Mouse (Mus musculus) limb, embryonic 10.5 days (tissue): Measurements from ENCODE around the gene Sgo2b. TPM values are rescaled to one million over a fixed set of nuclear protein-coding genes. Genes with fewer than 3 reads are reported as not detected.
"Not testable (repeated sequence)": the region's sequence is repeated elsewhere in the genome, so short reads cannot be mapped to it uniquely, and the experiment has no call there.

Source experiments
- DNase-seq: peaks from one replicate; pipeline ENCODE4 v3.0.0-alpha.2; 2017; ENCODE audit warnings: low spot score
- H3K27ac ChIP-seq: fragments of 300-500 bp; sonication (generic); 2 replicates; pipeline ENCODE4 v1.5.1; 2016; ENCODE audit warnings: mild to moderate bottlenecking
- H3K27me3 ChIP-seq: fragments of 300-500 bp; sonication (generic); 2 replicates; pipeline ENCODE4 v1.6.1; 2016; ENCODE audit warnings: low read depth, mild to moderate bottlenecking; ENCODE audit not compliant: poor library complexity, severe bottlenecking
- H3K36me3 ChIP-seq: fragments of 300-500 bp; sonication (generic); 2 replicates; pipeline ENCODE4 v1.6.1; 2016; ENCODE audit warnings: mild to moderate bottlenecking, moderate library complexity
- H3K4me1 ChIP-seq: fragments of 300-500 bp; sonication (generic); 2 replicates; pipeline ENCODE4 v1.6.1; 2016
- H3K4me3 ChIP-seq: fragments of 300-500 bp; sonication (generic); 2 replicates; pipeline ENCODE4 v1.5.1; 2016; ENCODE audit warnings: mild to moderate bottlenecking, moderate library complexity
- H3K9me3 ChIP-seq: fragments of 300-500 bp; sonication (generic); replicated peaks from 2 replicates; pipeline ENCODE4 v1.6.1; 2016; ENCODE audit warnings: mild to moderate bottlenecking
- WGBS: fragments of 180-500 bp; shearing (Covaris S2); methylation state at CpG from one replicate; pipeline ENCODE4 v1.1.7; 2016; 5-methylcytosine and 5-hydroxymethylcytosine counted together
- polyA plus RNA-seq: library from polyadenylated mRNA; unstranded; fragments of >200 nt; fragmentation: Nextera tagmentation; extraction: Ambion mirVana; gene quantifications from 2 replicates; pipeline ENCODE4 v1.2.1, GENCODE M21; 2016

Sgo2b gene
- polyA plus RNA-seq, result 0.04 and 0.13 TPM in 2 replicates

GRCm38 (mm10) chr8:63951626-63952377 lies at the start of gene Sgo2b:
Gene Sgo2b, minus strand, starts transcription at chr8:63952248.
- no peak within 1 kb of the TSS; the same call in 1 of the 2 replicates for H3K27ac ChIP-seq
- peak within 1 kb of the TSS; percentile 48 for H3K4me3 ChIP-seq
- H3K27me3 ChIP-seq, result no peaks in the 10 kb centered on the region
- H3K9me3 ChIP-seq, result no peaks in the 10 kb centered on the region
- H3K4me1 ChIP-seq, result peaks cover 7% of the 10 kb centered on the region
- H3K36me3 ChIP-seq, result no peaks in the 10 kb centered on the region
- WGBS, result 4% methylated on average over 30 of the region's 30 CpGs
- DNase-seq, result peak; percentile 61

- WGBS, result 48% methylated on average over 9 of the region's 9 CpGs
- not testable (repeated sequence) for DNase-seq, H3K4me3 ChIP-seq, H3K9me3 ChIP-seq, H3K27me3 ChIP-seq, H3K36me3 ChIP-seq, H3K4me1 ChIP-seq
- peak overlapping the region; percentile 58 for H3K27ac ChIP-seq
Measured at GRCm38 (mm10) chr8:63970612-63971391, 18.8 kb upstream of the Sgo2b start.

GRCm38 (mm10) chr8:63961032-63961785 lies 9.2 kb upstream of the Sgo2b start:
- no peak overlapping the region for H3K27ac ChIP-seq
- H3K9me3 ChIP-seq, result no peaks in the 10 kb centered on the region
- no peaks in the 10 kb centered on the region for H3K36me3 ChIP-seq
- H3K4me1 ChIP-seq, result no peaks in the 10 kb centered on the region
- WGBS, result 83% methylated on average over 3 of the region's 3 CpGs
- no peak overlapping the region for H3K4me3 ChIP-seq
- H3K27me3 ChIP-seq, result no peaks in the 10 kb centered on the region
- no peak for DNase-seq

- H3K27me3 ChIP-seq, H3K4me3 ChIP-seq, H3K27ac ChIP-seq, DNase-seq, H3K36me3 ChIP-seq, H3K9me3 ChIP-seq, H3K4me1 ChIP-seq: not testable (repeated sequence)
- WGBS, result 81% methylated on average over 4 of the region's 4 CpGs
Measured at GRCm38 (mm10) chr8:63953802-63954201, 1.8 kb upstream of the Sgo2b start.

- H3K27ac ChIP-seq, result no peak overlapping the region
- WGBS, result 80% methylated on average over 7 of the region's 7 CpGs
- no peaks in the 10 kb centered on the region for H3K9me3 ChIP-seq
- no peaks in the 10 kb centered on the region for H3K4me1 ChIP-seq
- no peaks in the 10 kb centered on the region for H3K36me3 ChIP-seq
- DNase-seq, result no peak
- H3K4me3 ChIP-seq, result no peak overlapping the region
- no peaks in the 10 kb centered on the region for H3K27me3 ChIP-seq
Measured at GRCm38 (mm10) chr8:63933171-63933570, 18.9 kb downstream of the Sgo2b start.

GRCm38 (mm10) chr8:63929301-63930097 lies 22.5 kb downstream of the Sgo2b start:
- H3K4me3 ChIP-seq, result no peak overlapping the region
- H3K27ac ChIP-seq, result no peak overlapping the region
- H3K9me3 ChIP-seq, result no peaks in the 10 kb centered on the region
- no peaks in the 10 kb centered on the region for H3K27me3 ChIP-seq
- no peaks in the 10 kb centered on the region for H3K4me1 ChIP-seq
- 80% methylated on average over 3 of the region's 3 CpGs for WGBS
- DNase-seq, result no peak
- no peaks in the 10 kb centered on the region for H3K36me3 ChIP-seq

- H3K27ac ChIP-seq, result no peak overlapping the region
- H3K27me3 ChIP-seq, result no peaks in the 10 kb centered on the region
- no peaks in the 10 kb centered on the region for H3K36me3 ChIP-seq
- no peaks in the 10 kb centered on the region for H3K4me1 ChIP-seq
- H3K4me3 ChIP-seq, result no peak overlapping the region
- no peak for DNase-seq
- 37% methylated on average over 4 of the region's 4 CpGs for WGBS
- no peaks in the 10 kb centered on the region for H3K9me3 ChIP-seq
Measured at GRCm38 (mm10) chr8:63921257-63921960, 30.6 kb downstream of the Sgo2b start.

- no peaks in the 10 kb centered on the region for H3K27me3 ChIP-seq
- no peak overlapping the region for H3K4me3 ChIP-seq
- no peak overlapping the region for H3K27ac ChIP-seq
- WGBS, result 79% methylated on average over 2 of the region's 2 CpGs
- no peaks in the 10 kb centered on the region for H3K4me1 ChIP-seq
- no peaks in the 10 kb centered on the region for H3K9me3 ChIP-seq
- no peak for DNase-seq
- no peaks in the 10 kb centered on the region for H3K36me3 ChIP-seq
Measured at GRCm38 (mm10) chr8:63895096-63895495, 57.0 kb downstream of the Sgo2b start.

- H3K9me3 ChIP-seq, result no peaks in the 10 kb centered on the region
- H3K4me1 ChIP-seq, result no peaks in the 10 kb centered on the region
- no peak for DNase-seq
- 90% methylated on average over 4 of the region's 4 CpGs for WGBS
- no peaks in the 10 kb centered on the region for H3K36me3 ChIP-seq
- no peak overlapping the region for H3K27ac ChIP-seq
- no peak overlapping the region for H3K4me3 ChIP-seq
- no peaks in the 10 kb centered on the region for H3K27me3 ChIP-seq
Measured at GRCm38 (mm10) chr8:63878353-63878752, 73.7 kb downstream of the Sgo2b start.

GRCm38 (mm10) chr8:63877393-63877792 lies 74.7 kb downstream of the Sgo2b start:
- Histone ChIP-seq H3K27me3 (no peaks in the 10 kb centered on the region), H3K36me3 (no peaks in the 10 kb centered on the region), H3K27ac (no peak overlapping the region), H3K9me3 (no peaks in the 10 kb centered on the region), H3K4me3 (no peak overlapping the region), H3K4me1 (no peaks in the 10 kb centered on the region)
- DNase-seq, result peak; percentile 62
- WGBS, result 31% methylated on average over 6 of the region's 6 CpGs

- WGBS, result 92% methylated on average over 7 of the region's 7 CpGs
- Histone ChIP-seq H3K4me3 (no peak overlapping the region), H3K27me3 (no peaks in the 10 kb centered on the region), H3K4me1 (no peaks in the 10 kb centered on the region), H3K36me3 (no peaks in the 10 kb centered on the region), H3K9me3 (no peaks in the 10 kb centered on the region), H3K27ac (no peak overlapping the region)
- DNase-seq, result no peak
Measured at GRCm38 (mm10) chr8:63876949-63877348, 75.1 kb downstream of the Sgo2b start.
